Mouse (Mus musculus) heart, embryonic 10.5 days (tissue): ENCODE results near the gene Psmd1. TPM values are rescaled to one million over a fixed set of nuclear protein-coding genes. Genes with fewer than 3 reads are reported as not detected.
"Not testable (repeated sequence)": the region's sequence is repeated elsewhere in the genome, so short reads cannot be mapped to it uniquely, and the experiment has no call there.

Experiments used
- DNase-seq: peaks from one replicate; pipeline ENCODE4 v3.0.0-alpha.2; 2017; ENCODE audit warnings: low spot score
- H3K27ac ChIP-seq: fragments of 300-500 bp; sonication (generic); 2 replicates; pipeline ENCODE4 v1.5.1; 2016; ENCODE audit warnings: mild to moderate bottlenecking
- H3K27me3 ChIP-seq: fragments of 300-500 bp; sonication (generic); 2 replicates; pipeline ENCODE4 v1.6.1; 2016; ENCODE audit warnings: mild to moderate bottlenecking; ENCODE audit not compliant: poor library complexity, insufficient read depth, severe bottlenecking
- H3K36me3 ChIP-seq: fragments of 300-500 bp; sonication (generic); 2 replicates; pipeline ENCODE4 v1.6.1; 2016; ENCODE audit warnings: mild to moderate bottlenecking, moderate library complexity
- H3K4me1 ChIP-seq: fragments of 300-500 bp; sonication (generic); 2 replicates; pipeline ENCODE4 v1.6.1; 2016; ENCODE audit warnings: mild to moderate bottlenecking
- H3K4me3 ChIP-seq: fragments of 300-500 bp; sonication (generic); 2 replicates; pipeline ENCODE4 v1.5.1; 2016; ENCODE audit warnings: mild to moderate bottlenecking, moderate library complexity
- H3K9me3 ChIP-seq: fragments of 300-500 bp; sonication (generic); 2 replicates; pipeline ENCODE4 v1.6.1; 2016; ENCODE audit warnings: mild to moderate bottlenecking, moderate library complexity
- WGBS: fragments of 180-500 bp; shearing (Covaris S2); methylation state at CpG from one replicate; pipeline ENCODE4 v1.1.7; 2016; 5-methylcytosine and 5-hydroxymethylcytosine counted together
- polyA plus RNA-seq: library from polyadenylated mRNA; unstranded; fragments of >200 nt; fragmentation: Nextera tagmentation; extraction: Ambion mirVana; gene quantifications from 2 replicates; pipeline ENCODE4 v1.2.1, GENCODE M21; 2016

Psmd1 gene
- 191 and 198 TPM in 2 replicates for polyA plus RNA-seq

- Histone ChIP-seq H3K4me1 (peaks cover 12% of the 10 kb centered on the region), H3K4me3 (peak within 1 kb of the TSS; percentile 88), H3K36me3 (peaks cover 4% of the 10 kb centered on the region), H3K9me3 (no peaks in the 10 kb centered on the region), H3K27me3 (no peaks in the 10 kb centered on the region), H3K27ac (peak within 1 kb of the TSS; percentile 96)
- under 1% methylated on average over 47 of the region's 47 CpGs for WGBS
- DNase-seq, result peak; percentile 95
These were observed at the start of gene Psmd1 for GRCm38 (mm10) chr1:86064271-86064991. Gene Psmd1, plus strand, starts transcription at chr1:86064387.

GRCm38 (mm10) chr1:86015758-86016157, 48.4 kb upstream of the Psmd1 start:
- H3K4me1 ChIP-seq, H3K27ac ChIP-seq, DNase-seq: not testable (repeated sequence)

GRCm38 (mm10) chr1:86016516-86016915, 47.7 kb upstream of the Psmd1 start, which contains the start of gene Spata3:
Gene Spata3, plus strand, starts transcription at chr1:86016816.
- no peak for DNase-seq
- peaks cover 10% of the 10 kb centered on the region for H3K4me1 ChIP-seq
- no peaks in the 10 kb centered on the region for H3K36me3 ChIP-seq
- H3K27me3 ChIP-seq, result peaks cover 47% of the 10 kb centered on the region
- no peaks in the 10 kb centered on the region for H3K9me3 ChIP-seq
- H3K4me3 ChIP-seq, result no peak within 1 kb of the TSS
- WGBS, result 92% methylated on average over 8 of the region's 8 CpGs
- H3K27ac ChIP-seq, result no peak within 1 kb of the TSS

More at GRCm38 (mm10) chr1:86015758-86016157, 48.4 kb upstream of the Psmd1 start:
- WGBS, result 92% methylated on average over 9 of the region's 9 CpGs
- not testable (repeated sequence) for H3K4me3 ChIP-seq, H3K36me3 ChIP-seq, H3K9me3 ChIP-seq
- peaks cover 46% of the 10 kb centered on the region for H3K27me3 ChIP-seq

- peak overlapping the region; percentile 71 for H3K4me3 ChIP-seq
- H3K27ac ChIP-seq, result peak overlapping the region; percentile 52; the same call in 1 of the 2 replicates
- H3K9me3 ChIP-seq, result no peaks in the 10 kb centered on the region
- peaks cover 10% of the 10 kb centered on the region for H3K4me1 ChIP-seq
- no peaks in the 10 kb centered on the region for H3K36me3 ChIP-seq
- DNase-seq, result peak; percentile 80
- H3K27me3 ChIP-seq, result peaks cover 56% of the 10 kb centered on the region
- WGBS, result 3% methylated on average over 60 of the region's 60 CpGs
These were observed 45.7 kb upstream of the Psmd1 start for GRCm38 (mm10) chr1:86018235-86019055.

- Histone ChIP-seq H3K4me3 (no peak overlapping the region), H3K9me3 (no peaks in the 10 kb centered on the region), H3K4me1 (peaks cover 10% of the 10 kb centered on the region), H3K27ac (no peak overlapping the region), H3K36me3 (no peaks in the 10 kb centered on the region), H3K27me3 (peaks cover 51% of the 10 kb centered on the region)
- 61% methylated on average over 11 of the region's 11 CpGs for WGBS
- no peak for DNase-seq
These were observed 42.7 kb upstream of the Psmd1 start for GRCm38 (mm10) chr1:86021365-86021989.

GRCm38 (mm10) chr1:86032273-86032987, 31.8 kb upstream of the Psmd1 start:
- H3K27me3 ChIP-seq, result peaks cover 21% of the 10 kb centered on the region; the same call in 1 of the 2 replicates
- H3K27ac ChIP-seq, result no peak overlapping the region
- no peaks in the 10 kb centered on the region for H3K36me3 ChIP-seq
- no peak for DNase-seq
- H3K4me3 ChIP-seq, result no peak overlapping the region
- no peaks in the 10 kb centered on the region for H3K4me1 ChIP-seq
- 31% methylated on average over 11 of the region's 11 CpGs for WGBS
- no peaks in the 10 kb centered on the region for H3K9me3 ChIP-seq

GRCm38 (mm10) chr1:86038191-86038951, 25.8 kb upstream of the Psmd1 start:
- Histone ChIP-seq H3K9me3 (no peaks in the 10 kb centered on the region), H3K27ac (0 out of 2 replicates have a peak overlapping the region, but pooled peaks have one; percentile 11), H3K4me3 (no peak overlapping the region), H3K4me1 (peaks cover 6% of the 10 kb centered on the region; the same call in 1 of the 2 replicates), H3K36me3 (no peaks in the 10 kb centered on the region), H3K27me3 (peaks cover 5% of the 10 kb centered on the region)
- 40% methylated on average over 3 of the region's 3 CpGs for WGBS
- no peak for DNase-seq

GRCm38 (mm10) chr1:86040131-86040530, 24.1 kb upstream of the Psmd1 start:
- Histone ChIP-seq H3K4me3 (no peak overlapping the region), H3K9me3 (no peaks in the 10 kb centered on the region), H3K36me3 (no peaks in the 10 kb centered on the region), H3K27ac (no peak overlapping the region), H3K4me1 (peaks cover 6% of the 10 kb centered on the region; the same call in 1 of the 2 replicates), H3K27me3 (peaks cover 22% of the 10 kb centered on the region)
- no peak for DNase-seq
- WGBS, result 68% methylated on average over 4 of the region's 4 CpGs

GRCm38 (mm10) chr1:86040817-86041216, 23.4 kb upstream of the Psmd1 start:
- WGBS, result 95% methylated on average over 3 of the region's 3 CpGs
- Histone ChIP-seq H3K27ac (no peak overlapping the region), H3K36me3 (no peaks in the 10 kb centered on the region), H3K4me1 (peaks cover 8% of the 10 kb centered on the region), H3K4me3 (no peak overlapping the region), H3K9me3 (no peaks in the 10 kb centered on the region), H3K27me3 (peaks cover 29% of the 10 kb centered on the region)
- DNase-seq, result no peak

GRCm38 (mm10) chr1:86045056-86045455, 19.1 kb upstream of the Psmd1 start:
- Histone ChIP-seq H3K27ac (no peak overlapping the region), H3K4me3 (no peak overlapping the region), H3K9me3 (no peaks in the 10 kb centered on the region), H3K4me1 (peaks cover 26% of the 10 kb centered on the region), H3K27me3 (peaks cover 63% of the 10 kb centered on the region), H3K36me3 (no peaks in the 10 kb centered on the region)
- no peak for DNase-seq
- 43% methylated on average over 4 of the region's 4 CpGs for WGBS

- WGBS, result under 1% methylated on average over 110 of the region's 110 CpGs
- Histone ChIP-seq H3K4me1 (peaks cover 26% of the 10 kb centered on the region), H3K27ac (peak within 1 kb of the TSS; percentile 83), H3K9me3 (no peaks in the 10 kb centered on the region), H3K4me3 (peak within 1 kb of the TSS; percentile 76), H3K36me3 (no peaks in the 10 kb centered on the region), H3K27me3 (peaks cover 63% of the 10 kb centered on the region)
- DNase-seq, result no peak
These were observed 18.1 kb upstream of the Psmd1 start, which contains the start of gene 2810459M11Rik for GRCm38 (mm10) chr1:86045848-86046805. Gene 2810459M11Rik, plus strand, starts transcription at chr1:86045863.
